Mouse (Mus musculus) G1E (cell line): ENCODE data around the gene Csad.

ENCODE experiments used
- CTCF ChIP-seq: IDR thresholded peaks from 2 replicates; pipeline ENCODE4 v1.5.1; 2012; ENCODE audit warnings: low read depth, low read length, inconsistent platforms, mixed read lengths
- GATA1 ChIP-seq: IDR thresholded peaks from 2 replicates; pipeline ENCODE4 v1.6.1; 2012; ENCODE audit warnings: borderline replicate concordance, low read length, inconsistent platforms, mixed read lengths
- TAL1 ChIP-seq: conservative IDR thresholded peaks from 2 replicates; pipeline ENCODE4 v1.6.1; 2012; ENCODE audit warnings: low read depth, low read length, inconsistent platforms, mixed read lengths

- TF ChIP-seq CTCF (peak; percentile 50), GATA1 (no peak), TAL1 (no peak)
These were observed 19.9 kb upstream of the Csad start for GRCm38 (mm10) chr15:102224186-102224991.
